Mouse (Mus musculus): ENCODE results near the gene 3300002I08Rik.

- TF ChIP-seq CTCF (IDR thresholded peaks at IDR 0.05) (no peak), EP300 (IDR thresholded peaks at IDR 0.05) (no peak)
Observed at GRCm38 (mm10) chr2:150307183-150307773, 55.3 kb downstream of the 3300002I08Rik start.
